Mouse (Mus musculus) regulatory T cell (primary cell): ENCODE data around the gene Dpysl4.

Experiments used
- in situ Hi-C: fragments of 300-600 bp; cut with MboI, MseI; formaldehyde crosslinking; loops from one replicate; pipeline ENCODE4 v1.15.1; 2025; ENCODE audit warnings: high pct_unique_total_duplicates

The Dpysl4 gene

DNA sequence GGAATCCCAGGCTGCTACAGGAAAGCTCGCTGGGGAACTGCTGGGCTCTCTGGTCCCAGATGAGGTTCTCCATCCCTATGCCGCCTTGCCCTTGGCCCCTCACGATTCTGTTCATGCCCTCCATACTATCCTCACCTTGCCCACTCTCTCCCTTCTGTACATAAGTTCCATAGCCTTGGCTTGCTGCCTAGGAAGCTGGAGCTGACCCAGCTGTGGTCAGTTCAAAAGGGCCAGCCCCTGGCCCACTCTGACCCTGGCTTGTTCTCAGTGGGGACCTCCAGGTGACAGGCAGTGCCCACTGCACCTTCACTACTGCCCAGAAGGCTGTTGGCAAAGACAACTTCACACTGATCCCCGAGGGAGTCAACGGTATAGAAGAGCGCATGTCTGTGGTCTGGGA lies 10.6 kb downstream of the Dpysl4 start:
- in situ Hi-C loops = no loop called here

DNA sequence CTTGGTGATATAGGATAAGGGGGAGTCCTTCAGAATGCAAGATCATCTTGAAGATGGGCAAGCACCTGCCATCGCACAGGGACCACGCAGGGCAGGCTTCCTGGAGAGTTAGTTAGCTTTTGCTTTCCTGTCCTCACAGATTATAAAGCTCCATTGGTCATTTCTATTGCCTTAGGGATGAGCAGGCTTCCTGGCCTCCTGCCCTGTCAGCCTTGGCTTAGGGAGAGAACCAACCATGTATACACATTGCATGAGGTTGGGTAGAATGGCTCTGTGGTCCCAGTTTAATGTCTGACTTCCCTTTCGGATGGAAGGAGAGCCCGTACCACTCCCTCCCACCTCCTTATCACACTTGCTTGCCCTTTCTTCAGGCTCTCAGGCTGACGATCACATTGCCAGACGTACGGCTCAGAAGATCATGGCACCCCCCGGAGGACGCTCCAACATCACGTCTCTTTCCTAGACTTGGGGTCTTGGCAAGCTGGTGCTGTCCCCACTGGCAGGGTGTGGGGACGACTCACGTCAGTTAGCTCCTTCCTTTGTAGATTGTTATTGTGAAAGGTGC lies 14.8 kb downstream of the Dpysl4 start:
- in situ Hi-C loops = no loop called here

DNA sequence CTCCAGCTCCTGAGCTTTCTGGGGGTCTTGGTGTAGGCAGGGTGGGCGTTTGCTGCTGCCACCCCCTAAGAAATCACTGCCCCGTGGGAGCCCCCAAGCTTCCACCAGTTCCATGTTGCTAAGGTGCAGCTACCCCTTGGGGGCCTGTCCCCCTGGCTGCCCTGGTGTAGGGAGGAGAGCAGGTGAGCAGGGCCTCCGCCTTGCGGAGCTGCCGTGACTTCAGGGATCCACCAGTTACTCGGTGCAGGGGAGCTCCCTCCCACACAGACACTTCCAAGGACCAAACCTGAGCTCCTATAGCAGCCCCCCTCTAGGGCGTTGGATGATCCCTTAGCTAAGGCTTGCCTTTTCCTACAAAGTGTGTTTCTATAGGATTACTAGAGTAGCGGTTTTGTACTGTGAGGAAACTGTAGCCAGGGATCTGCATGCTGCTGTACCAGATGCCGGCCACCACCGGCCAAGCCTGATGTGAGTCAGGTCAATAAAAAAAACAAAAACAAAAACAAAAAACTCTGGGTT lies 15.5 kb downstream of the Dpysl4 start:
- in situ Hi-C loops = no loop called here

DNA sequence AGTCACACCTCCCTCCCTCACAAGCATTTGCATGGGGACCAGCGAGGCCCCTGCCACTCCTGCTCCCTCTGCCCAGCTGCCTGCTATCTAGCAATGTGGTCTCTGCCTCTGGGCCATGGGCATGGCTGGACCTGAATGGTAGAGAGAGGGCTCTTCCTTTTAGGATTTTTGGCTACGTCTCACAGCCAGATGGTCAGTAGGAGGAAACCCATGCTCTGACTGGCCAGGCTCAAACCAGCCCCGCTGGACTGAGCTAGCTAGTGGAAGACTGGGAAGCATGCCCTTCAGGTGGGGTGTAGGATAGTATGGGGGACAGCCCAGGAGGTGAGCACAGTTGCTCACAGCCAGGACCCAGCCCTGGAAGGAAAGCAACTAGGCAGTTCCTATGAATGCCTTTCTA lies 16.0 kb downstream of the Dpysl4 start:
- in situ Hi-C loops = no loop called here

DNA sequence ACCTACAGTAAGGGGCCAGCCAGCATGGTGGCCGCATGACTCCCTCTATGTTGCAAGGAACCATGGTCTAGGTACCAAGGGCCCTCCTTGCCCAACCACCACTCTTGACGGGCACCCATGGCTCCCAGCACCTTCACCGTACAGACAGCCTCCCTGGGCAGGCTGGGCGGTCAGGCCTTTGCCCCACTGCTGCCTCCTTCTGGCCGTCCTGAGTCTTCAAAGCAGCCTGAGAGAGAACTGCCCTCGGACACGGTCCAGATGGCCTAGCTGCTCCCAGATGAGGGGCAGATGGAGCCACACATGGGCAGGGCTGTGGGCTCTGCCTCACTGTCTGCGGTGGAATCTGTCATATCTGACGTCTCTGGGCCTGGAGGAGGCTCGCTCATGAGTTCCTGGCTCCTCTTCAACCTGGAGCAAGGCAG lies 18.2 kb downstream of the Dpysl4 start:
- in situ Hi-C loops = no loop called here

DNA sequence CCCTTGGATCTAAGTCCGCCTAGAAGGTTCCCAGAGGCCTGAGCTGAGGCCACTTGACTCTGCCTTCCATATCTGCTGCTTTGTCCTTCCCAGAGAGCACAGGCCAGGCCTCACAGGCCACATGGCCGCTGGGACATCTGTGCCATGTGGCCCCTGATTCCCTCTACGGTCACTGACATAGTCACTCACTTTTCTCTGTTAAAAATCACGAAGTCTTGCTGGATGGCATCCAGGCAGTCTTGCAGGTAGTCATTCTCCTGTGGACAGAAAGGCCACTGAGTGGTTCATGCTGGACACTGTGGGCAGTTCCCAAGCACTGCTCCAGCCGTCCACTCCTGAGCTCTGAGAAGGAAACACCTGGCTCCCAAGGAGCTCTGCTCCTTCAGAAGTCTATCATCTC lies 19.3 kb downstream of the Dpysl4 start:
- in situ Hi-C loops = no loop called here

DNA sequence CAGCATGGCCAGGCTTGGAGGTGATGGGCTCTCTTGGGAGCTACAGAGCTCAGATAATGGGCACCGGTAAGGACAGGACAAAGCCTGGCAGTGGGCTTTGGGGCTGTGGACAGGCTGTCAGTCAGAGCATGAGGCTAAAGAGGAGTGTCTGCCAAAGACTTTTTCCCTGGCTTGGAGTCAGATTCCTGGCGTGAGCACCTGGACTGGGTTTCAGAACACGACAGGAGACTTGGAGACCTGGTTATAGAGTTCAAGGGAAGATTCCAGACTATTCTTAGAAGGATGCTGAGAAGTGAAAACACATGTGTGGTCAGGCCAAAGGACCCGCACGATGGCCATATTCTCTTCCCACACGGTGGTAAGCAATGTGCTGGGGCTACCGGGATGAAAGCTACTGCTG lies 19.9 kb downstream of the Dpysl4 start:
- in situ Hi-C loops = no loop called here

DNA sequence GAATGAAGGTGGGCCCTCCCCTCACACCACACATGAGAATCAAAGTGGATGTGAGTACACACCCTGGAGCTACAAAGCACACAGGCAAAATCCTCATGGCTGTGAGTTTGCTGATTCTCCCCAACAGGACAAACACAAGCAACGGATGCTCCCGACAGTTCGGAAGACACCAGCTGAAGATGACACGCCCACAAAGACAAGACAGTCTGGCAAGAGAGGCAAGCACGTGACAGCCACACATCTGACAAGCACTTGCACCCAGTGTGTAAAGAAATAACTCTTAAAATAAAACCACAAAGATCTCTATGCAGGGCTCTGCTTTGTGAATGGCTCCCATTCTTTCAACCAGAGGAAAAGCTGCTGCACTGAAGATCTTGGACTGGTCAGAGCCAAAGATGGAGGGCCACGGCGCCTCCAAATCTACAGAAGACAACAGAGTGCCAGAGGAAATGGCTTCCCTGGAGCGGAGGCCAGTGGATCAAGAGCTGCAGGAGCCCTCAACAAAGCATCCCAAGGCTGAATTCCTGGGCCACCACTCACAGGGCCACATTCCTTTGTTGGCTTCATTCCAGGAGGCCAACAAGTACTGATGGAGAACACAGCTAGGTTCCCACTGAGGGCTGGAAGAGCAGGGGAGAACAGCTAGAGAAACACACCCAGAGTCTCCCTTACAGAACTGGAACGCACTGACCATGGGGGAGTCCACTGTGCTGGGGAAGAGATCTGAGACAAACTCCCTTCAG lies 22.3 kb downstream of the Dpysl4 start:
- in situ Hi-C loops = no loop called here

DNA sequence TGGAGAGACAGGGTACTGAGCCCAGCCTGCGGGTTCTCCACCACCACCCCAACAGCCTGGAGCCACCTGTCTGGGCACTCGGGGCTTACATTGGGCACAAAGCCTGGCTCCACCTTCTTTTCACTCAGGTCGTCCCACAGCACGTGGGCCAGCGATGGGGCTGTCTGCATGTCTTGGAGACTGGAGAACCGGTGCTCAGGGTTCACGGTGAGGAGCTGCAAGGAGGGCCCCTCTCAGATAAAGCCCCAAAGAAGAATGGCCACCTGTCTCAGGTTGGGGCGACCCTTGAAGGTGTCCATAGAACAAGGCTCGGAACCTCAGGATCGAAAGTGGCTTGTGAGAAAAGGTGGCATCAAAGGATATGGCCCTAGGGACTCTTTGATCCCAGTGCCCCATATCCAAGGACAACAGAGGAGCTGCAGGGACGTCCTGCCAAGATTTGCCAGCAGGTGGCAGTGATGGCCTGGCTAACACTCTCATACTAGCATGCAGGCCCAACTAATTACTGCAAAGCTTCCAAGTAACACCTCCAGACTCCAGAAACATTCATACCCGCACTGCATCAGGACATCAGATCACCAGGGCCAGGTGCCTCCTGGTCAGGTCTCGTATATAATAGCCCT lies 33.5 kb downstream of the Dpysl4 start:
- in situ Hi-C loops = no loop called here

DNA sequence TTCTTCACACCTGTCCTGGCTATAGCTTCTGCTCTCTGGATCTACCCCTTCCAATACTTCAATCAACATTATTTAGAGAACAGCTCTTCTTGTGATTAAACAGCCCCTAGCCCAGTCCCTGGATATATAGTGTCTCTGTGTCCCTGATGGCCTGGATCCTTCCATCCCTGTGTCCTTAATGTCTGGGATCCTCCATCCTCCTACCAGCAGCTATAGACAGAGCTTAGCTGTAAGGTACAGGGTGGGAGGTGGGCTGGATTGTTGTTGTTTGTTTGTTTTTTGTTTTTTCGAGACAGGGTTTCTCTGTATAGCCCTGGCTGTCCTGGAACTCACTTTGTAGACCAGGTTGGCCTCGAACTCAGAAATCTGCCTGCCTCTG lies 34.0 kb downstream of the Dpysl4 start:
- in situ Hi-C loops = loop anchor here (5.0 kb wide), 1 partner anchor 87 kb away; no protein-coding TSS in a partner anchor

DNA sequence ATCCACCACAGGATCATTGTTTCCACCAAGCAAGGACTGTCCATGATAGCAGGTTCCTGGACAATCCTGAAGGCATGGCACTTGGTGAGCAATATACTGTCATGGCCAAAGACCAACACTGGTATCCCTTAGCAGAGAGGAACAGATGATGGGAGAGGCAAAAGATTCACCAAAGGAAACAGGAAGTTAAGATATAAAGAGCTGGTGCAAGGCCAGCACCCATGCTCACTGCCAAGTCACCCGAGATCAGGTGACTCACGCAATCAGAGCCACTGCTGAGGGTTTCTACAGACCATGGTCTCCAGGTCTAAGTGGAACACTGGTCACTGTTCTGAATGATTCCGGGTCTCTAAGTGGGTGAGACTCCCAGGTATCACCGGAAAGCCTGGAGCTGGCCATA lies 40.1 kb downstream of the Dpysl4 start:
- in situ Hi-C loops = loop anchor here (5.0 kb wide), 1 partner anchor 81 kb away; no protein-coding TSS in a partner anchor

DNA sequence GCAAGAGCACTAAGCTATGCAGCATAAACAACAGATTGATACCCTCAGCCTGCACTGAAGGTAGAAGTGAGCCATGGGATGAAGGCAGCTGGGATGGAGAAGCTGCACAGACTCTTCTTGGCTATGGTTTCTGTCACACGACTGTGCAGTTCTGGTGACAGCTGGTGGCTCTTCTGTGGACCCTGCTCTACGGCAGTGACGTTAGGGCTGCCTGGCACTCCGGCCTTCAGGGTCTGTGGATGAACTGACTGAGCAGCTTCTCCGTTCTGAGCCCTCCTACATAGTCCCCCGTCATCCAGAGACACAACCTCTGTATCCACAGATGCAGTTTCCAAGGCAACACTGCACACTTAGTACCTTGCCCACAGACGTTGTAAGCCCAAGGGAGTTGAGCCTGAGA lies 40.7 kb downstream of the Dpysl4 start:
- in situ Hi-C loops = loop anchor here (5.0 kb wide), 1 partner anchor 81 kb away; no protein-coding TSS in a partner anchor

DNA sequence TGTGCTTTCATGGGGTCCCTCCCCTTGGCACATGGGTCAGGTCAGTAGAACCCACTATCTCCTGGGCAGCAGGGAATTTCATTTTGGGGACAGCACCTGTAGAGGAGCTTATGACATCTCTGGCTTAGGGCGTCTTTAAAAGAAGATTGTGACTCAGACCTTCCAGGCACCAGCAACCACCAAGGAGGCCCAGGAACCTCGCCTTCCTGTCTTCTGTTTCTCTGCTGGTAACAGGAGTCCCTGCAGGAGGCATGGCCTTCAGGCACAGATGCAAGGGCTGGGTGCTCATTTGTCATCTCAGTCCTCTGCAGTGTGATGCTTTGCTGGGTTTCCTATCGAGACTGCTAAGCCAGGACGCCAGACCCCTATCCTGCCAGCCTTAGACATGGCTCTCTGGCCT lies 43.2 kb downstream of the Dpysl4 start:
- in situ Hi-C loops = loop anchor here (5.0 kb wide), 1 partner anchor 78 kb away; no protein-coding TSS in a partner anchor

DNA sequence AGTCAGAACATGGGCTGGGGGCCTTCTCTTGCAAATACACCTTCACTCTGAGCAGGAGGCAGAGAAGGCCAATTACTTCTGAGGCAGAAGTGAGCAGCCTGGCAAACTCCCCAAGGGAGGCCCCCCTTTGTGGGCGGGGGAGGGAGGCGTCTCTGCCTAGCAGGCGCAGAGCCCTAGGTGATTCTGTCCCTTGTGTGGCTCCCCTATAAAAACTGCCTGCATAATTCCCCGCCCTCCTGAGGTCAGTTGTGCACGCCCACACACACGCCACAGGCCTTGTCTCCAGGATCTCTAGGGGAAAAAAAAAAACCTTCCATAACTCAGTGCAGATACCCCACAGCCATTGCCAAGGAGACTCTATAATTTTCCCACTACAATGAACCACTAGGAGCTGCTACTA lies 44.6 kb downstream of the Dpysl4 start:
- in situ Hi-C loops = no loop called here

DNA sequence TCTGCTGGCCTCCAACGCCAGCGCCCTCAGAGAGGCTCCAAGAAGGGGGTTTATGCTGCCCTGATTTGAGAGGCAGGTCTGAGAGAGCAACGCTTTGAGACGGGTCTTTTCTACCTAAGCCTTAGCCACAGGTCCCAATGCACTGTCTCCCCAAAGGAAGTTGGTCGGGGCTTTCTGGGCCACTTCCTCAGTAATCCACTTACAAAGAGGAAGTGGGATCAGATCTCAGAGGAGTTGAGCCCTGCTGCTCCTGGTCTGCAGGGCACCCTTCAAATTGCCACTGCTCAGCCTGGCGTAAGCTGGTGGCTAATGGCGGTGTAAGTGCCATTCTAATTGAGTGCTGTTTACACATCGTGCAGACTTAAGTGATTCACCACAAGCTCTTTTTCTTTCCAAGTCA lies 45.7 kb downstream of the Dpysl4 start:
- in situ Hi-C loops = no loop called here

DNA sequence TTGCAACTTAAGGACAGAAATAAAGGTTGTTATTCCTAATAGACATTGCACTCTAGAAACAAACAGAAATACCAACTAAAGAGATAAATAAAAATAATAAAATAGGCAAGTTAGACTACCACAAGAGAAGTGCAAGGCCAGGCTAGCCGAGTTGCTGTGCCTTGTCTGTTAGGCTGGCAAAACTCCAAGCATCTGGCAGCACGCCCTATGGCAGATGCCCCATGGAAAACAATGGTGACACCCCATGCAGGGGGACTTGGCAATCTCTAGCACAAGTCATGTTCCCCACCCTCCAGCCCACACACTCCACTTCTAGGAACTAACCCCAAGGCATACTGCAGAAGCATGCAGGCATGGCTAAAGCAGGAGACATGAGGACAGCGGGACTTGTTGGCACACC lies 47.6 kb downstream of the Dpysl4 start:
- in situ Hi-C loops = no loop called here

DNA sequence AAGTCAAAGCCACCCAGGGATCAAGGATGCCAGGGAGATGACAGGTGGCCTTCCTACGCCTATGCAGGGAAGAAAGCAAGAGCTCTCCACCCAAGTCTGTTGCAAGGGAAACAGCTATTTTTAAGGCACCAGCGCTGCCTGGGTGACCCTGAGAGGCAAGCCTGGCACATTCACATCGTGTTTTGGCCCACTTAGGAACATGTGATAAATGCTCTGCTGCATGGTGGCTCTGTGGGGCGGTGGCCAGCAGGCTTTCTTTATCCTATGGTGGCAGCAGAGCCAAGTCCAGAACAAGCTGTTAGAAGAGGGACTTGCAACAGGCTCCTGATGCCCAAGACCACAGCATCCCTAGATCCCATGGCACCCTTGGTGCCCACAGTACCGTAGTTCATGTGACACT lies 49.4 kb downstream of the Dpysl4 start:
- in situ Hi-C loops = no loop called here

DNA sequence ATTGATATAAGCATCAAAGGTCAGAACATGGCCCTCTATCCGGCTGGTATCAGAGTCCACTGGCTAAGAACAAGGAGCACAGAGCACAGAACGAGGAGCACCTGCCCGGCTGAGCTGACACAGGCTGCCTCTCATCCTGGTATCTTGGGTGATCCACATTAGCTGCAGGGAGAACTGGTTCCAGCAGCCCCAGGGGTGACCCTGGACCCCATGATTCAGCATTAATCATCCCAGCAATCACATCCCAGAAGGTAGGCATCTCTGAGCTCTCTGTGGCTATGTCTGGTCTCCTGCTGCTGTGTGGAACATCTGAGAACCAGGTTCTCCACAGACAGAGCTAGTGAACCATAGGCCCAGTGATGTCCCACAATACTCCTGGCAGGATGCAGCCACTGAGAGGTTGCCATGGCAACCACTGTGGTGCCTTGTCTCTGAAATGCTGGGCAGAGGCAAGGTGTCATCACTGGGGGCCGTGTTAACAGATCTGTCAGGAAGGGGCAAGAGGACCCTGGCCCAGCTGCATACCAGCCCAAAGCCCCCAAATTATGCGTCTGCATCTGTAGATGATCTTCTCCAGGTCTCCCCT lies 51.2 kb downstream of the Dpysl4 start:
- in situ Hi-C loops = no loop called here

DNA sequence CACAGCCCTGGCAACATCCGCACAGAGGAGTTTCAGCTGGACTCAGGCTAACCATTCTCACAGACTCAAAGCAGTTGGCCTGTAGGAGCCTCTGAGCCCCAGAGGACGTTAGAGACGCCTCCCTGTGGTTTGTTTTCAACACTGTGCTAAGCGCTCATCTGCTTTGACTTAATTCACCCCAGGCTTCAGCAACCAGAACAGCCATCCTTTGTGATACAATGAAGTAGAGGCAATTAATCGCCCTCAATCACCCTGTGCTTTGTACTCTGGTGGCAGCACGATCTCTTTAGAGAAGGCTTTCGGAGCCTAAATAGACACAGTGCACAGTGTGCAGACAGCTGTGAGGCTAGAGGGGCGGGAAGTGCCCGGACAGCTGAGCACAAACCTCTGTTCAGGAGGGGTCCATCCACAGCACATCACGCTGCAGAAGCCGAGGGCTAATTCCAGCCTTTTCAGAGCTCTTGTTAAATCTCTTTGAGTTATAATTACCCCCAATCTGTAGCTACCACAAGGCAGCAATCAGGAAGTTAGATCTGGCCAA lies 54.2 kb downstream of the Dpysl4 start:
- in situ Hi-C loops = no loop called here

DNA sequence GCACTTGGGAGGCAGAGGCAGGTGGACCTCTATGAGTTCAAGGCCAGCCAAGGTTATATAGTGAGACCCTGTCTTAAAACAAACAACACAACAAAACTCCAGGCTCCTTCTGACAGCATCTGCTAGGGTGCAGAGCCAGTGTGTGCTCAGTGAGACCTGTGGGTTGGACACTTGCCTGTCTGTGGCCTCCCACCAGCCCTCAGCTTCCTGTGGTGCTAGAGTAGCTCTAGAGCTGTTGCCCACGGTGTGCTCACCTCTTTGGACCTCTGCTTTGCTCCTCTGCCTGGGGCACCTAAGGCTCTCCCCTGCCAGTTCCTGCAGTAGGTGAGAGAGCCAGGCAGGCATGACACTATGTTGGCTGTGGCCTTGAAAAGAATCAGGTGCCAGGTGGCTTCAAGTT lies 58.0 kb downstream of the Dpysl4 start:
- in situ Hi-C loops = no loop called here

DNA sequence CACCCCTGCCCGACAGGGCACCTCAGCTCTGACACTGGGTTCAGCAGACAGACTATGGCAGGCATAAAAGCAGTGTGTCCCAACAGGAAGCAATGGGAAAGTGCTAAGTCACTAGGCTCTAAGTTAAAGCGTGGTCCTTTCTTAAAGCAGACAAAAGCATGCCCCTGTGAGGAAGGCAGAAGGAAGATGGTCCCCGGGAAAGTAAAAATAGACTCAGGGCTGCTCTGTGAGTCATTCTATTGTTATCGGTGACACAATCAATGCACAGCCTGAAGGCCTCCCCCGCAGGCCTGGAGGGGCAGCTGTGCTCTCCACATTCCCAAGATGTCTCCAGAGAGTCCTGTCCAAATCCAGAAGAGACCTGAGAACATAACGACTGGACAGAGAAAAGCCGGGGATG lies 60.1 kb downstream of the Dpysl4 start:
- in situ Hi-C loops = no loop called here

DNA sequence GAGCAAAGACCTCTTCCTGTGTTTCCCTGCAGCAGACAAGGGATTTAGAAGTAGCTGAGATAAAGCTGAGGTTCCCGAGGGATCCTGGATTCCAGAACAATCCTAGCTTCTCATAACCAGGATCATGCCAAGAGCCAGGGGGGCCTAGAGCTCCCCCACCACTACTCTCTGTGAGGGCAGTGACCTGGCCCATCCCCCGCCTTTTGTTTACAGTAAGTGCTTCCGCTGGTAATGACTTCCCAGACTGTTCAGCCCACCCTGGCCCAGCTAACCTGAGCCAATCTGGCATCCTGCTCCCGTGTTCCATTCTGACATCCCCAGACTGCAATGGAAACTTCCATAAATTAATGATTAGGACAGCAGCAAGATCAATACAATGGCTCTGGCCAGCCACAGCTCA lies 61.6 kb downstream of the Dpysl4 start:
- in situ Hi-C loops = no loop called here
